Mouse (Mus musculus): ENCODE measurements at regions not wholly inside any gene's neighbourhood (a gene's known extent, or its start where the extent isn't known, plus 50 kb on each side); places are given as distances from the start of the nearest gene placed in this dataset.

- DNase-seq = peak; percentile 3
These were observed 1046.7 kb upstream of the Apob start for GRCm38 (mm10) chr12:6930726-6931125.

GRCm38 (mm10) chr12:6956638-6957037, 1020.8 kb upstream of the Apob start:
- no peak for DNase-seq

- no peak for DNase-seq
These were observed 992.8 kb upstream of the Apob start for GRCm38 (mm10) chr12:6984664-6985063.

- DNase-seq = no peak
These were observed 949.0 kb upstream of the Apob start for GRCm38 (mm10) chr12:7028447-7028846.

GRCm38 (mm10) chr12:7029396-7030065, 947.9 kb upstream of the Apob start:
- DNase-seq = no peak

GRCm38 (mm10) chr12:7050791-7051190, 926.7 kb upstream of the Apob start:
- no peak for DNase-seq

GRCm38 (mm10) chr12:7054575-7054974, 922.9 kb upstream of the Apob start:
- no peak for DNase-seq

- no peak for DNase-seq
These were observed 882.9 kb upstream of the Apob start for GRCm38 (mm10) chr12:7094582-7094981.

- no peak for DNase-seq
These were observed 882.0 kb upstream of the Apob start for GRCm38 (mm10) chr12:7095440-7095839.

- no peak for DNase-seq
These were observed 881.2 kb upstream of the Apob start for GRCm38 (mm10) chr12:7096221-7096620.

GRCm38 (mm10) chr12:7139044-7139443, 838.4 kb upstream of the Apob start:
- no peak for DNase-seq
